Mouse (Mus musculus) testis, adult 2 months (tissue): ENCODE results near the gene Msrb2.

Experiments used
- CTCF ChIP-seq: fragments of 200-500 bp; IDR thresholded peaks from 2 replicates; pipeline ENCODE4 v1.5.1; 2012; ENCODE audit warnings: low read depth, mild to moderate bottlenecking, inconsistent platforms, low read length, moderate library complexity; ENCODE audit not compliant: control insufficient read depth, insufficient read depth, insufficient replicate concordance
- POLR2A ChIP-seq: fragments of 200-500 bp; IDR thresholded peaks from 2 replicates; pipeline ENCODE4 v1.6.1; 2012; ENCODE audit warnings: low read depth, mild to moderate bottlenecking, inconsistent platforms, low read length, moderate library complexity; ENCODE audit not compliant: control insufficient read depth

GRCm38 (mm10) chr2:19353158-19353557 is 18.1 kb upstream of the Msrb2 start:
- no peak for TF ChIP-seq CTCF
- TF ChIP-seq POLR2A = no peak
